Mouse (Mus musculus): ENCODE measurements around the gene Stip1. TPM values are rescaled to one million over a fixed set of nuclear protein-coding genes. Genes with fewer than 3 reads are reported as not detected.

Stip1 gene
- polyA plus RNA-seq, 1 experiment from 2014 or later, result 470 TPM

DNA sequence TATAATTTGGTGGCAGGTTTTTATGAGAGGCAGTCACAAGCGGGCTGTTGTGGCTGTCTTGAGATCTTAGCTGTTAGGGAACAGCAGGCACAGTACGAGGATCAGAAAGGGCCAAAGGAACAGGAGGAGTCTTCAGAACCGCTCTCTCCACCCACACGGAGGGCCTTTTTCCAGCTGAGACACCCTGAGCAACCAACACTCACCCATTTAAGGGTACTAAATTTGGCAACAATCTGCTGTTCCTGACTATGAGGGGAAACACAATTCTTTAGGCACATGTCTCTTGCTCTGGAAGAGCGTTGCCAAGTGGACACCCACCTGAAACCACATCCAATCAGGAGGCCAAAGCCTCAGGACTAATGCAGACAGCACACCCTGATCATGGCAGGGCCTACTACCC, 10.2 kb downstream of the Stip1 start:
- DNase-seq (ENCODE audit: low spot score), result no peak
- H3K4me1 ChIP-seq, result no peaks in the 10 kb centered on the region
- H3K36me3 ChIP-seq, result peaks cover 99% of the 10 kb centered on the region
- no peak overlapping the region for H3K4me3 ChIP-seq
- no peaks in the 10 kb centered on the region for H3K9me3 ChIP-seq (replicated peaks)
- no peak overlapping the region for H3K27ac ChIP-seq (replicated peaks)
- H3K27me3 ChIP-seq (ENCODE audit: low read depth, poor library complexity, severe bottlenecking), result no peaks in the 10 kb centered on the region
- WGBS, result 93% methylated on average over 5 of the region's 5 CpGs

DNA sequence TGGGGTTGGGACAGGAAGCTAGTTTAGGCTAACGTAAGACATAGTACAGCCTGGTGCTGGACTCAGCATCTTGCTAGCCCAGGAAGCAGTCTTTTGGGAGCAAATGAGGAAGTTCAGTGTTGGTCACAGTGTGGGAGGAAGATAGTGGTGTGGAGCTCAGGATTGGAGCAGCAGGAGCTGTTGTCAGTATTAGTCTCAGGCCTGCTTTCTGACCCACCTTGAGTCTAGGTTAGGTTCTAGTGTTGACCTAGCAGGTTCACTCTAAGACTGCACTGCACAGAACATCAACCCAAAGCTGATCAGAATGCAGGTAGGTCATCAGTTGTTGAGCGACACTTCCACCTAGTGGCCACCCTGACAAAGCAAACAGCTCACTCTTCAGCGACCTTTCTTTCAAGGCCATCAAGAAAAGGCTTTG, 19.5 kb downstream of the Stip1 start:
- Histone ChIP-seq H3K4me3 (no peak overlapping the region), H3K27me3 (ENCODE audit: low read depth, poor library complexity, severe bottlenecking) (no peaks in the 10 kb centered on the region), H3K4me1 (no peaks in the 10 kb centered on the region), H3K27ac (replicated peaks) (no peak overlapping the region), H3K36me3 (peaks cover 88% of the 10 kb centered on the region), H3K9me3 (replicated peaks) (no peaks in the 10 kb centered on the region)
- peak; percentile 37 for DNase-seq (ENCODE audit: low spot score)
- 59% methylated on average over 3 of the region's 3 CpGs for WGBS

DNA sequence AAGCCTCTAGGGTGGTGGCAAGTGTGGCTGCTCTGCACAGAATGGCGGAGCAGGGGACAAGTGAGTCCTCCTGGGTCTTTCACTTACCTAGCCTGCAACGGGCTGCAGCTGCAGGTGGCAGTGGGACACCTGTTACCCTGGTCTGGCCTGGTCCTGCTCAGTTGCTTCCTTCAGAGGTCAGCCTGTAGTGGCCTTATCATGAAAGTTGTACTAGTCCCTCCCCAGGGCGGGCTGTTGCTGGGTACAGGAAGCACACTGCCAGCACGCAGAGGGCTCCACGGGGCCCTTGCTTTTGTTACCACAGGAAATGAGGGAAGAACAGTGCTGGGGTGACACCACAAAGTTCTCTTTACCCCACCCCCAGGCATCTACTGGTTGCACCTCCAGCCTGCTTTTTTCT, 20.6 kb downstream of the Stip1 start, which contains the start of gene Fermt3:
Gene Fermt3 (minus strand): TSS at position 279 of the 400 bp plus-strand sequence.
- 87% methylated on average over 5 of the region's 5 CpGs for WGBS
- no peak for DNase-seq (ENCODE audit: low spot score)
- Histone ChIP-seq H3K4me3 (no peak within 1 kb of the TSS), H3K27me3 (ENCODE audit: low read depth, poor library complexity, severe bottlenecking) (no peaks in the 10 kb centered on the region), H3K4me1 (no peaks in the 10 kb centered on the region), H3K9me3 (replicated peaks) (no peaks in the 10 kb centered on the region), H3K27ac (replicated peaks) (0 out of 2 replicates have a peak within 1 kb of the TSS, but pooled peaks have one; percentile 38), H3K36me3 (peaks cover 84% of the 10 kb centered on the region)

DNA sequence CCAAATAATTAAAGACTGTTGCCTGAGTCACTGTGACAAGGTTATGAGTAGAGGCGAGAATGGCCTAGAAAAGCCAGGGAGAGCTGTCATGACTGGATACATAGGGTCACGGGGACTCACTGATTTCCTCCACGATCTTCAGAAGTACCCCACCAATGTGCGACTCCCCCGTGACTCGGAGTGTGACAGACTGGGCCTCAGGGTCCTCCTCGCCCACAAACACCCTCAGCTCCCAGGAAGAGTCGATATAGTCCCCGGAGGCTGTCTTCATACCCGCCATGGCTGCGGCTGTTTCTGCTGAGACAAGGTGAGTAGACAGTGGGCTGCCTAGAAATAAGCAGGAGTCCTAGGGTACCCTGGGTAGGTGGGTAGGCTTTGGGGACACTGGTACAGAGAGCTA, 21.2 kb downstream of the Stip1 start:
- H3K27ac ChIP-seq (replicated peaks), result no peak overlapping the region
- WGBS, result 94% methylated on average over 11 of the region's 11 CpGs
- DNase-seq (ENCODE audit: low spot score), result no peak
- no peaks in the 10 kb centered on the region for H3K27me3 ChIP-seq (ENCODE audit: low read depth, poor library complexity, severe bottlenecking)
- no peaks in the 10 kb centered on the region for H3K9me3 ChIP-seq (replicated peaks)
- H3K4me3 ChIP-seq, result no peak overlapping the region
- no peaks in the 10 kb centered on the region for H3K4me1 ChIP-seq
- peaks cover 84% of the 10 kb centered on the region for H3K36me3 ChIP-seq

DNA sequence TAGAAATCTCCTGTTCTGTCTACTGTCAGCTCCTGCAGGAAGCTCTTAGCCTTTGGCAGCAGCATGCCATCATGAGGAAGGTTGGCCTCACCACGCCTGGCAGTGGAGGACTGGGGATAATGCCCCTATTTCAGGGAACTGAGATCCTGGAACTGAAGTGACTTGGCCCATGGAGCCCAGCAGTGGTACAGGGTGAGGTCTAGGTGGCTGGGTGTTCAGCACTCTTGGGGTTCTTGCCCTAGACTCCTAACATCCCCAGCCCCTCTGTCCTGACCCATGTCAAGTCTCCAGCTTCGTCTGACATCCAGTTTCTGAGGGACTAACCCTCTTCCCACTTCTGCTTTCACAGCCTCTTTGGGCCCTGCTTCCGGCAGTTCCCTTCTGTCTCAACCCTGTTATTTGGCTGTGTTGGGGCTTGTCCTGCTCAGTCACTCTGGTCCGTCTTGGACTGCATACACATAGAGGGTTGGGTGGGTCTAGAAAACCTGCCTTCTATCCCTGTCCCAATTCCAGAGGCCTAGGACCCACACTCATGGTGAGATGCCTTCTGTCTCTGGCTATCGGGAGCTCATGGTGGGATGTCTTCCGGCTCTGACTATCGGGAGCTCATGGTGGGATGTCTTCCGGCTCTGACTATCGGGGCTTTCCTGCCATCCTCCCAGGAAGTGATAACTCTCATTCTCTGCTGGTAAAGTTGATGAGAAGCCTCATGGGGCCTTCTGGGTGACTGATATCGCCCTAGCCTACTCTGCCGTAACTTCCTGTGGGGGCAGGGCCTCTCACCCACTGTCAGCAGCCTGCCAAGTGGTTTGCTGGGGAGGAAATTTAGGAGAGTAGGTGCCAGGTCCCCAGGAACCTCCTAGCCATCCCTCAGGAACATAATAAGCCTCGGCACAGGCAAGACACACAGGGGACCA, 22.0 kb downstream of the Stip1 start:
- no peak overlapping the region; the same call in 1 of the 2 replicates for H3K27ac ChIP-seq (replicated peaks)
- no peaks in the 10 kb centered on the region for H3K4me1 ChIP-seq
- H3K36me3 ChIP-seq, result peaks cover 84% of the 10 kb centered on the region
- H3K9me3 ChIP-seq (replicated peaks), result no peaks in the 10 kb centered on the region
- WGBS, result 82% methylated on average over 12 of the region's 12 CpGs
- H3K4me3 ChIP-seq, result no peak overlapping the region
- no peaks in the 10 kb centered on the region for H3K27me3 ChIP-seq (ENCODE audit: low read depth, poor library complexity, severe bottlenecking)
- DNase-seq (ENCODE audit: low spot score), result no peak

DNA sequence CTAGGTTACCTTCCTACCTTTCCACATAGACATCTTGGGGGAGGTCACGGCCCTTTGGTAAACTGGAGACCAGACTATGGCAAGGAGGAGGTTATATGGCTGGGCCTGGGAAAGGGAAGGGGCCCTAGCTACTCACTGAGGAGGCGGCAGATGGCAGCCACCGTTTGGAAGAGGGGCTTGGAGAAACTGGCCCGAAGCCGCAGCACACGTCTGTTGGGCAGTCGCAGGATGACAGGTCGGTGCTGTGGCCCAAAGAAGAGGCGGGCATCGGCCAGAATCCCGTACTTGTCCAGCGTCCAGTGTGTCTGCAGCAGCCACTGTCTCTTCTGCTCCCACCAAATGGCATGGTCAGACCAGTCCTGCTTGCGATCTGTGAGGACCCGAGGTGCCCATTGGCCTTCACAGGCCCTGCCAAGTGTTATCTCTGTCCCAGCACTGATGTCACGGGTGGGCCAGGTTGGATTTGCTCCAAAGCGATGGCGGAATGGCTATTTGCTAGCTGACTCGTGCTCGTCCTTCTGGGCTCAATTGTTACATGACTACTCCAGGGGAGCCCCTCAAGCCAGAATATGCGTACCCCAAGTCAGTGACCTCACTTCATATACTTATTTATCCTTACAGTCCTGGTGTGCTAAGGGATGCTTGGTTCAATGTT, 25.2 kb downstream of the Stip1 start:
- H3K36me3 ChIP-seq, result peaks cover 58% of the 10 kb centered on the region
- 92% methylated on average over 20 of the region's 20 CpGs for WGBS

DNA sequence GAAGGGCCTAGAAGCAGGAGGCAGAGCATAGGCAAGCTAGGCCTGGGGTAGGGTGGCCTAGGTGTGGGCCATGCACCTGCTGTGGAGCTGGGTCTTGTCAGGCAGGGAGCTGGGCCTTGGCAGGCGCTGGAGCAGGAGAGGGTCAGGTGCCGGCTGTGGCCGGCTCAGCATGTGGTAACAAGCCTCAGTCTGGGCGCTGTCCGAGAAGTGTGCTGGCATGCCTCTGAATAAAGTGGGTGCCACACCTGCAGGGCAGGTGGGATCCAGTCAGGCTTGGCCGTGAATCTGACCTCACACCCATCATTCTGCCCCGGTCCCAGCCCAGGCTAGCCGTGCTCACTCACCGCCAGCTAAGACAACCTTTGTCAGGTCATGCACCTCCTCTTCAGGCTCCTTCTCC, 25.8 kb downstream of the Stip1 start:
- H3K36me3 ChIP-seq, result peaks cover 52% of the 10 kb centered on the region
- no peaks in the 10 kb centered on the region for H3K9me3 ChIP-seq (replicated peaks)
- WGBS, result 87% methylated on average over 9 of the region's 9 CpGs
- no peak overlapping the region for H3K27ac ChIP-seq (replicated peaks)
- no peaks in the 10 kb centered on the region for H3K27me3 ChIP-seq (ENCODE audit: low read depth, poor library complexity, severe bottlenecking)
- DNase-seq (ENCODE audit: low spot score), result no peak
- H3K4me3 ChIP-seq, result no peak overlapping the region
- H3K4me1 ChIP-seq, result no peaks in the 10 kb centered on the region

More for the DNA sequence above, 25.2 kb downstream of the Stip1 start:
- H3K9me3 ChIP-seq (replicated peaks), result no peaks in the 10 kb centered on the region
- no peaks in the 10 kb centered on the region for H3K27me3 ChIP-seq (ENCODE audit: low read depth, poor library complexity, severe bottlenecking)
- no peak overlapping the region for H3K4me3 ChIP-seq
- no peaks in the 10 kb centered on the region for H3K4me1 ChIP-seq
- no peak overlapping the region for H3K27ac ChIP-seq (replicated peaks)
- DNase-seq (ENCODE audit: low spot score), result no peak

DNA sequence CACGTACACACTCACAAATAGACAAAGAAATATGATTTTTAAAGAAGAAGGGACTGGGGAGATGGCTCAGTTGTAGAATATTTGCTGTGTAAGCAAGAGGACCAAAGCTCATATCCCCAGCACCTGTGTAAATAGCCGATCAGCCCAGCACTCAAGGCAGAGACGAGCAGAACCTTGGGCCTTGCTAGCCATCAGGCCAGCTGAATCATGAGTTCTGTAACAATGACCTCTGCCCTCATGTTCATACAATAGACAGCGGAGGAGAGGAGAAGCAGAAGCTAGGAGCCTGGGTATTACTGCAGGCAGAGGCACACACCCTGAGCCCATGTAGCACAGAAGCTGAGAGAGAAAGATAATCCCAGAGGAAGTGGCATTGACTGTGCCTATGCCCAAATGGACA, 27.3 kb downstream of the Stip1 start:
- Histone ChIP-seq H3K27me3 (ENCODE audit: low read depth, poor library complexity, severe bottlenecking) (no peaks in the 10 kb centered on the region), H3K27ac (replicated peaks) (no peak overlapping the region), H3K36me3 (peaks cover 36% of the 10 kb centered on the region), H3K4me1 (no peaks in the 10 kb centered on the region), H3K4me3 (no peak overlapping the region), H3K9me3 (replicated peaks) (no peaks in the 10 kb centered on the region)
- WGBS, result 76% methylated on average over 4 of the region's 4 CpGs
- no peak for DNase-seq (ENCODE audit: low spot score)

DNA sequence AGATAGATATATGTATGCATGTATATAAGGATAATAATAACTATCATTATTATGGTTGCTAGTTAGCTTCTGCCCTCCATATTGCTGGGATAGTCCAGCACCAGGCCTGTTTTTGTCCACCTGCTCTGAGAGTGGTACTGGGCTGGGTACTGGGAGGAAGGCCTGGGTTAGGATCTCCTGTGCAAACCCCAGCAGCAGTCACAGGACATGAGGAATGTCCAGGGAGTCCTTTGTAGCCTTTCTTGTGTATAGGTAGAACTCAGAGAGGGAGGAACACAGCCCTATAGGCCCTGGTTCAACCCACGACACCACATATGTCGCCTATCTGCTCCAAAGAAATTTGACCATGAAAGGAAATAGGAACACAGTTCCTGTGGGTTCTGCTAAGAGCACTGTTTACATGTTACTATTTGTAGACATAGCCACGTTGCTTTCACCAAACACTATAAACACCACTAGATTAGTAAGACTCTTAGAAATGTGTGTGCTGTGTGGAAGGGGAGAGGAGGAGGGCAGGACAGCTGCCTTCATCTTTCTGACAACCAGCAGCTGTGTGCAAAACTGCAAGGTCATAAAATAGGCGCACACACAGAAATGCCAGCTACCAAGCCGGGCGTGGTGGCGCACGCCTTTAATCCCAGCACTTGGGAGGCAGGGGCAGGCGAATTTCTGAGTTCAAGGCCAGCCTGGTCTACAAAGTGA, 32.7 kb downstream of the Stip1 start:
- Histone ChIP-seq H3K27me3 (ENCODE audit: low read depth, poor library complexity, severe bottlenecking) (no peaks in the 10 kb centered on the region), H3K9me3 (replicated peaks) (no peaks in the 10 kb centered on the region), H3K4me3 (no peak overlapping the region), H3K36me3 (0 out of 2 replicates have a peak, but pooled peaks cover 4% of the 10 kb centered on the region), H3K27ac (replicated peaks) (no peak overlapping the region), H3K4me1 (no peaks in the 10 kb centered on the region)
- 90% methylated on average over 9 of the region's 9 CpGs for WGBS
- no peak for DNase-seq (ENCODE audit: low spot score)

DNA sequence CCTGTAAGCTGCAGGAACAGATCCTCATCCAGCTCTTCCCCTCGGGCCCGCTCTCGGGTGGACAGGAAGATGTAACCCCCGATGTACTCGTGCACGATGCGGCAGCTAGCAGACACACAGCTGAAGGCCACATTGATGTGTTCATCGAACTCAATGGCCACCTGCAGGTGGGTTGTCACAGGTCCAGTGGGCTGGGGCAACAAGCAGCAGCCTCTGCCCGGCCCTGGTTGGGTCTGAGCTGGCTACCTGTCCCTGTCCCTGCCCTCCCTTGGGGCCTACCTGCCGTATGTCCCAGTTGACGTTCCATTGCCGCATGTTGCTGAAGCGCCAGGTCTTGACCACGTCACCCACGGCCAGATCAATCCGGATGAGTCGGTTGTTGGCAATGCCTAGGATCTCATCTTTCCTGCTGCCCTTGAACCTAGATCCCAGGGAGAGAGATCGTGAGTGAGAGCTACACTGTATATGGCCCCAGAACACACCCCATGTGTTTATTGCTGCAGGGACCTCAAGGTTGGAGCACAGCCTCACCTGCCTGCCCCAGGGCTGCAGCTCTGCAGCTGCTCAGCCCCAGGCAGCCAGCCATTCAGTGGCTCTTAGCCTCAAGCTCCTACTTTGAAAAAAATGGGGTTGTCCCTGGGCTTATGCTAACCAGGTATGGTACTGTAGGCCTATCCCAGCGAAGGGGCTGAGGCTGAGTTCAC, 40.3 kb downstream of the Stip1 start:
- Histone ChIP-seq H3K4me1 (peaks cover 34% of the 10 kb centered on the region), H3K36me3 (peaks cover 37% of the 10 kb centered on the region), H3K27me3 (ENCODE audit: low read depth, poor library complexity, severe bottlenecking) (no peaks in the 10 kb centered on the region), H3K4me3 (no peak overlapping the region), H3K27ac (replicated peaks) (no peak overlapping the region), H3K9me3 (replicated peaks) (no peaks in the 10 kb centered on the region)
- no peak for DNase-seq (ENCODE audit: low spot score)
- 96% methylated on average over 19 of the region's 19 CpGs for WGBS

DNA sequence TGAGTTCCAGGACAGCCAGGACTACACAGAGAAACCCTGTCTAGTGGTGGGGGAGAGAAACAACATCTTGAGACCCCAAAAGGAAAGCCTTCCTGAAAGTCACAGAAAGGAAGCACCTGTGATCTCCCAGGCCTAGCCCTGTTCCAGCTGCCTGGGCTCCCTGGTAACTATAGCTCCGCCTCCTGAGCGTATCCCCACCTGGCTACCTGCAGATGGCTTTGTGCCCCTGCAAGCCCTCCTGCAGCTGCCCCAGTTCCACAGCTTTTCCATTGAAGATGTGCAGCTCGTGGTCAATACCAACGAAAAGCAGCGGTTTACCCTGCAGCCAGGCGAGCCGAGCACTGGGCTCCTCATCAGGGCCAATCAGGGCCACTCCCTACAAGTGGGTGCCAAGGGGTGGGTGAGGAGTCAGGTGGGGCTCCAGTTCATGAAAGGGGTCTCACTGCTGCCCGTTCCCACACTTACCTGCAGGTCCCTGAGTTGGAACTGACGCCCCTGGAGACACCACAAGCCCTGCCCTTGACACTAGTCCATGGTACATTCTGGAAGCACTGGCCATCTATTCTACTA, 42.0 kb downstream of the Stip1 start:
- H3K27ac ChIP-seq (replicated peaks), result 0 out of 2 replicates have a peak overlapping the region, but pooled peaks have one; percentile 33
- no peak for DNase-seq (ENCODE audit: low spot score)
- 0 out of 2 replicates have a peak overlapping the region, but pooled peaks have one; percentile 71 for H3K4me3 ChIP-seq
- H3K27me3 ChIP-seq (ENCODE audit: low read depth, poor library complexity, severe bottlenecking), result no peaks in the 10 kb centered on the region
- no peaks in the 10 kb centered on the region for H3K9me3 ChIP-seq (replicated peaks)
- peaks cover 37% of the 10 kb centered on the region for H3K36me3 ChIP-seq
- WGBS, result 80% methylated on average over 9 of the region's 9 CpGs
- peaks cover 46% of the 10 kb centered on the region for H3K4me1 ChIP-seq

DNA sequence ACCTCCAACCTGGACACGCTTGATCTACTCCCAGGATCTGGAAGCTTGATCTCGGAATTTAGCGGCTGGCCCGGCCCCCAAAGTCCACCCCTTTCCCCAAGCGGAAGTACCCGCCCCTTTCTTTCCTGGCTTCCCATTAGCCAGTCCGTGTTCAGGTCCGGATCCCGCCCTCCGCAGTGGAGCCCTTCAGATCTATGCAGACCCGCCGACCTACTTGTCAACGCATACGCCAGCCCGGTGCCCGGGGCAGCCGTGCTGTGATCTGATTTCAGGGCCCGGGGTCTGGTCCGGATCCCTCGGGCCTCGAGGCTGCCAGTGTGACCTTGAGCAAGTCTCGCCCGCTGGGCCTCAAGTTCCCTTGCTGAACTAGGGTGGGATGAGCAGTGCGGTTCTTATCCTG, 43.8 kb downstream of the Stip1 start, which contains the start of the genes Nudt22 and Trpt1:
Gene Nudt22 (minus strand): TSS at position 112 of the 400 bp plus-strand sequence.
Gene Trpt1 (plus strand): TSS at position 126 of the 400 bp plus-strand sequence.
- DNase-seq (ENCODE audit: low spot score), result peak; percentile 89
- H3K4me1 ChIP-seq, result peaks cover 58% of the 10 kb centered on the region
- WGBS, result under 1% methylated on average over 24 of the region's 24 CpGs

More for the DNA sequence above, 43.8 kb downstream of the Stip1 start, which contains the start of the genes Nudt22 and Trpt1:
- Histone ChIP-seq H3K9me3 (replicated peaks) (no peaks in the 10 kb centered on the region), H3K27ac (replicated peaks) (peak within 1 kb of the TSS; percentile 86), H3K27me3 (ENCODE audit: low read depth, poor library complexity, severe bottlenecking) (no peaks in the 10 kb centered on the region), H3K36me3 (peaks cover 29% of the 10 kb centered on the region), H3K4me3 (peak within 1 kb of the TSS; percentile 71)

Measured in midbrain, embryonic 10.5 days (tissue).